Mouse (Mus musculus) midbrain, embryonic 12.5 days (tissue): ENCODE measurements around the gene Lamc3. TPM values are rescaled to one million over a fixed set of nuclear protein-coding genes. Genes with fewer than 3 reads are reported as not detected.
"Not testable (repeated sequence)": the region's sequence is repeated elsewhere in the genome, so short reads cannot be mapped to it uniquely, and the experiment has no call there.

Source experiments
- ATAC-seq: fragments of 200-750 bp; cut with Nextera tagmentation; 2 replicates; pipeline ENCODE4 v1.8.0; 2017; ENCODE audit warnings: low read depth, moderate TSS enrichment, moderate library complexity; ENCODE audit not compliant: low FRiP score
- H3K27ac ChIP-seq: fragments of 300-500 bp; sonication (generic); replicated peaks from 2 replicates; pipeline ENCODE4 v1.5.1; 2016; ENCODE audit warnings: mild to moderate bottlenecking
- H3K27me3 ChIP-seq: fragments of 300-500 bp; sonication (generic); 2 replicates; pipeline ENCODE4 v1.6.1; 2016; ENCODE audit warnings: mild to moderate bottlenecking
- H3K36me3 ChIP-seq: fragments of 300-500 bp; sonication (generic); 2 replicates; pipeline ENCODE4 v1.6.1; 2016
- H3K4me1 ChIP-seq: fragments of 300-500 bp; sonication (generic); 2 replicates; pipeline ENCODE4 v1.6.1; 2016
- H3K4me2 ChIP-seq: fragments of 300-500 bp; sonication (generic); replicated peaks from 2 replicates; pipeline ENCODE4 v1.6.1; 2016; ENCODE audit warnings: mild to moderate bottlenecking, moderate library complexity
- H3K4me3 ChIP-seq: fragments of 300-500 bp; sonication (generic); 2 replicates; pipeline ENCODE4 v1.5.1; 2016; ENCODE audit warnings: mild to moderate bottlenecking
- H3K9ac ChIP-seq: fragments of 300-500 bp; sonication (generic); replicated peaks from 2 replicates; pipeline ENCODE4 v1.6.1; 2016; ENCODE audit warnings: mild to moderate bottlenecking, moderate library complexity
- H3K9me3 ChIP-seq: fragments of 300-500 bp; sonication (generic); 2 replicates; pipeline ENCODE4 v1.6.1; 2016; ENCODE audit warnings: mild to moderate bottlenecking
- WGBS: fragments of 180-500 bp; shearing (Covaris S2); methylation state at CpG from one replicate; pipeline ENCODE4 v1.1.7; 2016; 5-methylcytosine and 5-hydroxymethylcytosine counted together
- polyA plus RNA-seq: library from polyadenylated mRNA; unstranded; fragments of >200 nt; fragmentation: Nextera tagmentation; extraction: Ambion mirVana; gene quantifications from 2 replicates; pipeline ENCODE4 v1.2.1, GENCODE M21; 2016

Lamc3 gene
- polyA plus RNA-seq, 1 experiment from 2014 or later: 14.5 TPM

- no peak overlapping the region for H3K27ac ChIP-seq
- 0 out of 2 replicates have a peak, but pooled peaks cover 6% of the 10 kb centered on the region for H3K27me3 ChIP-seq
- WGBS: 78% methylated on average over 4 of the region's 4 CpGs
- H3K4me2 ChIP-seq: no peak overlapping the region
- no peaks in the 10 kb centered on the region for H3K9me3 ChIP-seq
- no peak overlapping the region for H3K4me3 ChIP-seq
- no peak for ATAC-seq
- H3K9ac ChIP-seq: no peak overlapping the region
- H3K4me1 ChIP-seq: no peaks in the 10 kb centered on the region
- H3K36me3 ChIP-seq: no peaks in the 10 kb centered on the region
These were observed 25.5 kb downstream of the Lamc3 start for GRCm38 (mm10) chr2:31912575-31912974.

- H3K9me3 ChIP-seq, H3K4me2 ChIP-seq, H3K9ac ChIP-seq, H3K4me3 ChIP-seq, H3K4me1 ChIP-seq, H3K27me3 ChIP-seq, ATAC-seq, H3K27ac ChIP-seq, H3K36me3 ChIP-seq: not testable (repeated sequence)
These were observed 27.1 kb downstream of the Lamc3 start for GRCm38 (mm10) chr2:31914213-31914612.

- Histone ChIP-seq H3K27me3 (peaks cover 10% of the 10 kb centered on the region), H3K9ac (no peak overlapping the region), H3K4me2 (no peak overlapping the region), H3K36me3 (no peaks in the 10 kb centered on the region), H3K27ac (no peak overlapping the region), H3K4me1 (0 out of 2 replicates have a peak, but pooled peaks cover 3% of the 10 kb centered on the region), H3K4me3 (no peak overlapping the region), H3K9me3 (no peaks in the 10 kb centered on the region)
- 27% methylated on average over 4 of the region's 4 CpGs for WGBS
- ATAC-seq: no peak
These were observed 28.0 kb downstream of the Lamc3 start for GRCm38 (mm10) chr2:31915112-31915511.

GRCm38 (mm10) chr2:31917636-31918035 is 30.5 kb downstream of the Lamc3 start:
- no peak overlapping the region for H3K9ac ChIP-seq
- no peak for ATAC-seq
- no peak overlapping the region for H3K4me2 ChIP-seq
- WGBS: 36% methylated on average over 4 of the region's 4 CpGs
- peaks cover 10% of the 10 kb centered on the region for H3K27me3 ChIP-seq
- H3K4me1 ChIP-seq: 0 out of 2 replicates have a peak, but pooled peaks cover 5% of the 10 kb centered on the region
- H3K9me3 ChIP-seq: no peaks in the 10 kb centered on the region
- H3K4me3 ChIP-seq: no peak overlapping the region
- no peaks in the 10 kb centered on the region for H3K36me3 ChIP-seq
- no peak overlapping the region for H3K27ac ChIP-seq

GRCm38 (mm10) chr2:31923645-31924044 is 36.6 kb downstream of the Lamc3 start:
- no peak for ATAC-seq
- Histone ChIP-seq H3K4me3 (no peak overlapping the region), H3K9me3 (no peaks in the 10 kb centered on the region), H3K36me3 (no peaks in the 10 kb centered on the region), H3K4me1 (0 out of 2 replicates have a peak, but pooled peaks cover 3% of the 10 kb centered on the region), H3K27me3 (peaks cover 3% of the 10 kb centered on the region), H3K9ac (no peak overlapping the region), H3K27ac (no peak overlapping the region), H3K4me2 (no peak overlapping the region)
- WGBS: 73% methylated on average over 4 of the region's 4 CpGs

GRCm38 (mm10) chr2:31924811-31925210 is 37.7 kb downstream of the Lamc3 start:
- Histone ChIP-seq H3K4me2 (no peak overlapping the region), H3K4me1 (0 out of 2 replicates have a peak, but pooled peaks cover 3% of the 10 kb centered on the region), H3K36me3 (no peaks in the 10 kb centered on the region), H3K9ac (no peak overlapping the region), H3K27ac (no peak overlapping the region), H3K27me3 (no peaks in the 10 kb centered on the region; the same call in 1 of the 2 replicates), H3K4me3 (no peak overlapping the region), H3K9me3 (no peaks in the 10 kb centered on the region)
- 38% methylated on average over 9 of the region's 9 CpGs for WGBS
- ATAC-seq: no peak

GRCm38 (mm10) chr2:31925936-31926335 is 38.8 kb downstream of the Lamc3 start:
- Histone ChIP-seq H3K27ac (no peak overlapping the region), H3K4me2 (no peak overlapping the region), H3K36me3 (no peaks in the 10 kb centered on the region), H3K9me3 (no peaks in the 10 kb centered on the region), H3K9ac (no peak overlapping the region), H3K27me3 (no peaks in the 10 kb centered on the region), H3K4me3 (no peak overlapping the region), H3K4me1 (no peaks in the 10 kb centered on the region)
- WGBS: 60% methylated on average over 4 of the region's 4 CpGs
- ATAC-seq: no peak

- Histone ChIP-seq H3K4me2 (no peak overlapping the region), H3K4me1 (peaks cover 3% of the 10 kb centered on the region), H3K27ac (no peak overlapping the region), H3K9ac (no peak overlapping the region), H3K9me3 (no peaks in the 10 kb centered on the region), H3K36me3 (no peaks in the 10 kb centered on the region), H3K27me3 (no peaks in the 10 kb centered on the region), H3K4me3 (no peak overlapping the region)
- WGBS: 94% methylated on average over 3 of the region's 3 CpGs
- ATAC-seq: no peak
These were observed 42.6 kb downstream of the Lamc3 start for GRCm38 (mm10) chr2:31929664-31930063.

- 43% methylated on average over 4 of the region's 4 CpGs for WGBS
- Histone ChIP-seq H3K4me1 (peaks cover 6% of the 10 kb centered on the region), H3K4me2 (no peak overlapping the region), H3K9ac (no peak overlapping the region), H3K36me3 (no peaks in the 10 kb centered on the region), H3K27ac (no peak overlapping the region), H3K4me3 (no peak overlapping the region), H3K27me3 (no peaks in the 10 kb centered on the region), H3K9me3 (no peaks in the 10 kb centered on the region)
- ATAC-seq: no peak
These were observed 47.5 kb downstream of the Lamc3 start for GRCm38 (mm10) chr2:31934551-31934950.

- H3K27me3 ChIP-seq: no peaks in the 10 kb centered on the region
- no peak overlapping the region for H3K4me3 ChIP-seq
- WGBS: 54% methylated on average over 4 of the region's 4 CpGs
These were observed 48.0 kb downstream of the Lamc3 start for GRCm38 (mm10) chr2:31935054-31935453.

GRCm38 (mm10) chr2:31938298-31938697 is 51.2 kb downstream of the Lamc3 start:
- Histone ChIP-seq H3K9ac (no peak overlapping the region), H3K9me3 (no peaks in the 10 kb centered on the region), H3K4me1 (peaks cover 6% of the 10 kb centered on the region), H3K36me3 (no peaks in the 10 kb centered on the region), H3K4me2 (no peak overlapping the region), H3K4me3 (no peak overlapping the region), H3K27ac (no peak overlapping the region), H3K27me3 (no peaks in the 10 kb centered on the region)
- ATAC-seq: no peak
- WGBS: 89% methylated on average over 1 of the region's 1 CpGs

More at GRCm38 (mm10) chr2:31935054-31935453, 48.0 kb downstream of the Lamc3 start:
- Histone ChIP-seq H3K4me2 (no peak overlapping the region), H3K4me1 (peaks cover 6% of the 10 kb centered on the region), H3K9me3 (no peaks in the 10 kb centered on the region), H3K36me3 (no peaks in the 10 kb centered on the region), H3K9ac (no peak overlapping the region), H3K27ac (no peak overlapping the region)
- ATAC-seq: no peak

GRCm38 (mm10) chr2:31943011-31943410 is 55.9 kb downstream of the Lamc3 start:
- Histone ChIP-seq H3K9me3 (no peaks in the 10 kb centered on the region), H3K36me3 (no peaks in the 10 kb centered on the region), H3K27me3 (0 out of 2 replicates have a peak, but pooled peaks cover 2% of the 10 kb centered on the region), H3K4me2 (no peak overlapping the region), H3K4me3 (no peak overlapping the region), H3K9ac (no peak overlapping the region), H3K27ac (no peak overlapping the region), H3K4me1 (no peaks in the 10 kb centered on the region)
- WGBS: 81% methylated on average over 4 of the region's 4 CpGs
- ATAC-seq: no peak

- H3K9ac ChIP-seq: no peak overlapping the region
- H3K4me2 ChIP-seq: no peak overlapping the region
- no peak for ATAC-seq
- peaks cover 19% of the 10 kb centered on the region for H3K27me3 ChIP-seq
- no peak overlapping the region for H3K4me3 ChIP-seq
- no peak overlapping the region for H3K27ac ChIP-seq
- H3K4me1 ChIP-seq: peaks cover 6% of the 10 kb centered on the region; the same call in 1 of the 2 replicates
- no peaks in the 10 kb centered on the region for H3K36me3 ChIP-seq
- WGBS: 82% methylated on average over 2 of the region's 2 CpGs
- no peaks in the 10 kb centered on the region for H3K9me3 ChIP-seq
These were observed 58.5 kb downstream of the Lamc3 start for GRCm38 (mm10) chr2:31945580-31945979.
